Mouse (Mus musculus): ENCODE data around the gene Runx2. TPM values are rescaled to one million over a fixed set of nuclear protein-coding genes. Genes with fewer than 3 reads are reported as not detected.

Gene Runx2
- total RNA-seq, 1 experiment: 0.71 TPM

GRCm38 (mm10) chr17:44707956-44708355, 106.6 kb downstream of the Runx2 start:
- DNase-seq (ENCODE audit: low read depth, low spot score): no peak
- H3K27ac ChIP-seq (ENCODE audit: insufficient read depth, low read depth, low read length, poor library complexity, severe bottlenecking): no peak overlapping the region
- in situ Hi-C loops (cut with MboI; ENCODE audit: low sequenced_read_pairs in 2 of 2, unreplicated experiment in 2 of 2): no loop called here
- no peaks in the 10 kb centered on the region for H3K4me1 ChIP-seq (ENCODE audit: control insufficient read depth in 2 of 2, insufficient read depth in 2 of 2, low read length in 2 of 2, poor library complexity in 1 of 2)
- H3K4me3 ChIP-seq (ENCODE audit: insufficient read depth in 1 of 2, low read depth in 1 of 2, low read length in 2 of 2, poor library complexity in 1 of 2, severe bottlenecking in 1 of 2): no peak overlapping the region
- TF ChIP-seq CHD2 (IDR thresholded peaks at IDR 0.05; ENCODE audit: low read depth, low read length): no peak
- TF ChIP-seq MAFK (IDR thresholded peaks at IDR 0.05; ENCODE audit: insufficient read depth, low read depth, low read length): no peak
- no peak for TF ChIP-seq ZNF384 (IDR thresholded peaks at IDR 0.05; ENCODE audit: low read depth, low read length)
- no peak for TF ChIP-seq HCFC1 (IDR thresholded peaks at IDR 0.05; ENCODE audit: borderline replicate concordance, insufficient read depth, low read length)
- TF ChIP-seq ZC3H11A (IDR thresholded peaks at IDR 0.05; ENCODE audit: borderline replicate concordance, low read depth, low read length): no peak
- H3K9me3 ChIP-seq (ENCODE audit: control insufficient read depth, insufficient read depth, low read depth, low read length): no peaks in the 10 kb centered on the region
- no peak overlapping the region for H3K9ac ChIP-seq (ENCODE audit: insufficient read depth, low read depth, low read length, poor library complexity, severe bottlenecking)
- H3K36me3 ChIP-seq (ENCODE audit: control insufficient read depth, insufficient read depth, low read length, poor library complexity, severe bottlenecking): no peaks in the 10 kb centered on the region

GRCm38 (mm10) chr17:44706531-44706930, 108.1 kb downstream of the Runx2 start:
- Histone ChIP-seq H3K4me3 (ENCODE audit: insufficient read depth in 1 of 2, low read depth in 1 of 2, low read length in 2 of 2, poor library complexity in 1 of 2, severe bottlenecking in 1 of 2) (no peak overlapping the region), H3K36me3 (ENCODE audit: control insufficient read depth, insufficient read depth, low read length, poor library complexity, severe bottlenecking) (no peaks in the 10 kb centered on the region), H3K4me1 (ENCODE audit: control insufficient read depth in 2 of 2, insufficient read depth in 2 of 2, low read length in 2 of 2, poor library complexity in 1 of 2) (no peaks in the 10 kb centered on the region), H3K9ac (ENCODE audit: insufficient read depth, low read depth, low read length, poor library complexity, severe bottlenecking) (no peak overlapping the region), H3K9me3 (ENCODE audit: control insufficient read depth, insufficient read depth, low read depth, low read length) (no peaks in the 10 kb centered on the region), H3K27ac (ENCODE audit: insufficient read depth, low read depth, low read length, poor library complexity, severe bottlenecking) (no peak overlapping the region)
- no peak for TF ChIP-seq ZC3H11A (IDR thresholded peaks at IDR 0.05; ENCODE audit: borderline replicate concordance, low read depth, low read length)
- no peak for TF ChIP-seq MAFK (IDR thresholded peaks at IDR 0.05; ENCODE audit: insufficient read depth, low read depth, low read length)
- no peak for TF ChIP-seq HCFC1 (IDR thresholded peaks at IDR 0.05; ENCODE audit: borderline replicate concordance, insufficient read depth, low read length)
- TF ChIP-seq CHD2 (IDR thresholded peaks at IDR 0.05; ENCODE audit: low read depth, low read length): no peak
- TF ChIP-seq ZNF384 (IDR thresholded peaks at IDR 0.05; ENCODE audit: low read depth, low read length): no peak
- DNase-seq (ENCODE audit: low read depth, low spot score): no peak
- in situ Hi-C loops (cut with MboI; ENCODE audit: low sequenced_read_pairs in 2 of 2, unreplicated experiment in 2 of 2): no loop called here

- Histone ChIP-seq H3K9ac (ENCODE audit: insufficient read depth, low read depth, low read length, poor library complexity, severe bottlenecking) (no peak overlapping the region), H3K9me3 (ENCODE audit: control insufficient read depth, insufficient read depth, low read depth, low read length) (no peaks in the 10 kb centered on the region), H3K36me3 (ENCODE audit: control insufficient read depth, insufficient read depth, low read length, poor library complexity, severe bottlenecking) (no peaks in the 10 kb centered on the region), H3K4me1 (ENCODE audit: control insufficient read depth in 2 of 2, insufficient read depth in 2 of 2, low read length in 2 of 2, poor library complexity in 1 of 2) (no peaks in the 10 kb centered on the region), H3K27ac (ENCODE audit: insufficient read depth, low read depth, low read length, poor library complexity, severe bottlenecking) (no peak overlapping the region), H3K4me3 (ENCODE audit: insufficient read depth in 1 of 2, low read depth in 1 of 2, low read length in 2 of 2, poor library complexity in 1 of 2, severe bottlenecking in 1 of 2) (no peak overlapping the region)
- peak; percentile 4 for DNase-seq (ENCODE audit: low read depth, low spot score)
- in situ Hi-C loops (cut with MboI; ENCODE audit: low sequenced_read_pairs in 2 of 2, unreplicated experiment in 2 of 2): no loop called here
- TF ChIP-seq ZC3H11A (IDR thresholded peaks at IDR 0.05; ENCODE audit: borderline replicate concordance, low read depth, low read length) (no peak), MAFK (IDR thresholded peaks at IDR 0.05; ENCODE audit: insufficient read depth, low read depth, low read length) (no peak)
Measured at GRCm38 (mm10) chr17:44702506-44703298, 111.9 kb downstream of the Runx2 start.

GRCm38 (mm10) chr17:44701531-44701930, 113.1 kb downstream of the Runx2 start:
- in situ Hi-C loops (cut with MboI; ENCODE audit: low sequenced_read_pairs in 2 of 2, unreplicated experiment in 2 of 2): no loop called here
- TF ChIP-seq MAFK (IDR thresholded peaks at IDR 0.05; ENCODE audit: insufficient read depth, low read depth, low read length) (no peak), ZC3H11A (IDR thresholded peaks at IDR 0.05; ENCODE audit: borderline replicate concordance, low read depth, low read length) (no peak), ZNF384 (IDR thresholded peaks at IDR 0.05; ENCODE audit: low read depth, low read length) (no peak), HCFC1 (IDR thresholded peaks at IDR 0.05; ENCODE audit: borderline replicate concordance, insufficient read depth, low read length) (no peak), CHD2 (IDR thresholded peaks at IDR 0.05; ENCODE audit: low read depth, low read length) (no peak)
- H3K9ac ChIP-seq (ENCODE audit: insufficient read depth, low read depth, low read length, poor library complexity, severe bottlenecking): no peak overlapping the region
- H3K36me3 ChIP-seq (ENCODE audit: control insufficient read depth, insufficient read depth, low read length, poor library complexity, severe bottlenecking): no peaks in the 10 kb centered on the region
- no peaks in the 10 kb centered on the region for H3K9me3 ChIP-seq (ENCODE audit: control insufficient read depth, insufficient read depth, low read depth, low read length)
- no peak overlapping the region for H3K4me3 ChIP-seq (ENCODE audit: insufficient read depth in 1 of 2, low read depth in 1 of 2, low read length in 2 of 2, poor library complexity in 1 of 2, severe bottlenecking in 1 of 2)
- no peaks in the 10 kb centered on the region for H3K4me1 ChIP-seq (ENCODE audit: control insufficient read depth in 2 of 2, insufficient read depth in 2 of 2, low read length in 2 of 2, poor library complexity in 1 of 2)
- DNase-seq (ENCODE audit: low read depth, low spot score): no peak
- H3K27ac ChIP-seq (ENCODE audit: insufficient read depth, low read depth, low read length, poor library complexity, severe bottlenecking): no peak overlapping the region

All from ES-E14 (cell line).